Mouse (Mus musculus) embryonic facial prominence, embryonic 15.5 days (tissue): ENCODE results near the gene Pcx. TPM values are rescaled to one million over a fixed set of nuclear protein-coding genes. Genes with fewer than 3 reads are reported as not detected.

Experiments
- ATAC-seq: fragments of 200-750 bp; cut with Nextera tagmentation; 2 replicates; pipeline ENCODE4 v1.8.0; 2017; ENCODE audit warnings: low read depth, moderate TSS enrichment; ENCODE audit not compliant: insufficient number of reproducible peaks, low FRiP score, low TSS enrichment
- H3K27ac ChIP-seq: fragments of 300-500 bp; sonication (generic); replicated peaks from 2 replicates; pipeline ENCODE4 v1.5.1; 2015; ENCODE audit warnings: mild to moderate bottlenecking, inconsistent platforms
- H3K27me3 ChIP-seq: fragments of 300-500 bp; sonication (generic); 2 replicates; pipeline ENCODE4 v1.6.1; 2015; ENCODE audit warnings: inconsistent platforms
- H3K36me3 ChIP-seq: fragments of 300-500 bp; sonication (generic); 2 replicates; pipeline ENCODE4 v1.6.1; 2015; ENCODE audit warnings: mild to moderate bottlenecking, inconsistent platforms
- H3K4me1 ChIP-seq: fragments of 300-500 bp; sonication (generic); 2 replicates; pipeline ENCODE4 v1.6.1; 2015; ENCODE audit warnings: inconsistent platforms
- H3K4me2 ChIP-seq: fragments of 300-500 bp; sonication (generic); replicated peaks from 2 replicates; pipeline ENCODE4 v1.6.1; 2015; ENCODE audit warnings: mild to moderate bottlenecking, inconsistent platforms
- H3K4me3 ChIP-seq: fragments of 300-500 bp; sonication (generic); replicated peaks from 2 replicates; pipeline ENCODE4 v1.5.1; 2015; ENCODE audit warnings: mild to moderate bottlenecking, inconsistent platforms
- H3K9ac ChIP-seq: fragments of 300-500 bp; sonication (generic); 2 replicates; pipeline ENCODE4 v1.6.1; 2015; ENCODE audit warnings: inconsistent platforms
- H3K9me3 ChIP-seq: fragments of 300-500 bp; sonication (generic); replicated peaks from 2 replicates; pipeline ENCODE4 v1.6.1; 2016; ENCODE audit warnings: inconsistent platforms
- WGBS: fragments of 180-500 bp; shearing (Covaris S2); methylation state at CpG from one replicate; pipeline ENCODE4 v1.1.7; 2015; 5-methylcytosine and 5-hydroxymethylcytosine counted together
- polyA plus RNA-seq: library from polyadenylated mRNA; unstranded; fragments of >200 nt; fragmentation: Nextera tagmentation; extraction: Ambion mirVana; gene quantifications from 2 replicates; pipeline ENCODE4 v1.2.1, GENCODE M21; 2015

Pcx gene
- polyA plus RNA-seq, 1 experiment from 2014 or later = 20.2 TPM

DNA sequence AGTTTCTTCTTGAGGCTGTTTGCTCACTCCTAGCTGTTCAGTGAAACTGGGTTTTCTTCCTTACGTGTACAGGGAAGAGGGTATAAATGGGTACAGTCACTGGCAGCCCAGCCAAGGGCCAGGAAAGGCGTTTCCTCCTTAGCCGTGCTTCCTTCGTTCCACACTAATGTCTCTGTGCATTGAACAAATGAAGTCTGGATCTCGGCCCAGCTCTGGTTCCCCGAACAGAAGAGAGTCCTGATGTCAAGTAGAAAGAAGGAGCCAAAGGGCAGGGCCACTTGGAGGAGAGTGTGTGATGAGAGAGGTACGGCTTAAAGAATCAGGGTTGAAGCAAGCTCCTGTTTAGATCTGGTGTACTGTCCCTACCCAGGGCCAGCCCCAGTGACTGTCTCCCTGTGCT lies 44.8 kb downstream of the Pcx start:
- no peaks in the 10 kb centered on the region for H3K9me3 ChIP-seq
- WGBS = 64% methylated on average over 7 of the region's 7 CpGs
- no peak overlapping the region for H3K9ac ChIP-seq
- H3K4me3 ChIP-seq = no peak overlapping the region
- no peaks in the 10 kb centered on the region for H3K27me3 ChIP-seq
- peaks cover 19% of the 10 kb centered on the region for H3K4me1 ChIP-seq
- ATAC-seq = no peak
- no peaks in the 10 kb centered on the region for H3K36me3 ChIP-seq
- H3K27ac ChIP-seq = no peak overlapping the region
- no peak overlapping the region for H3K4me2 ChIP-seq

DNA sequence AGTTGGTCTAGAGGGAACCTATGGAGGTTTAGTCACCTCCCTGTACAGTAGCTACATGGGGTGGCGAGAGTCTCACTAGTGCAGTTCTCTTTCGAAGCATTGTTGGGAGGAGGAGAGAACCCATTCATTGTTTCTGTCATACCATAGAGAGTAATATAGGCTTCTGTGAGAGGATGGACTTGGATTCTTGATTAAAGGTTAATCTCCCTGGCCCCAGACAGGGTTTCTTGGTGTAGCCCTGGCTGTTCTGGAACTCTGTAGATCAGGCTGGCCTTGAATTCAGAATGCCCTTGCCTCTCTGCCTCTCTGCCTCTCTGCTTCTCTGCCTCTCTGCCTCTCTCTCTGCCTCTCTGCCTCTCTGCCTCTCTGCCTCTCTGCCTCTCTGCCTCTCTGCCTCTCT lies 46.5 kb downstream of the Pcx start:
- no peak overlapping the region for H3K9ac ChIP-seq
- H3K9me3 ChIP-seq = no peaks in the 10 kb centered on the region
- no peaks in the 10 kb centered on the region for H3K27me3 ChIP-seq
- H3K4me2 ChIP-seq = no peak overlapping the region
- H3K27ac ChIP-seq = no peak overlapping the region
- peaks cover 19% of the 10 kb centered on the region for H3K4me1 ChIP-seq
- WGBS = 91% methylated on average over 2 of the region's 2 CpGs
- H3K36me3 ChIP-seq = no peaks in the 10 kb centered on the region
- no peak for ATAC-seq
- no peak overlapping the region for H3K4me3 ChIP-seq

DNA sequence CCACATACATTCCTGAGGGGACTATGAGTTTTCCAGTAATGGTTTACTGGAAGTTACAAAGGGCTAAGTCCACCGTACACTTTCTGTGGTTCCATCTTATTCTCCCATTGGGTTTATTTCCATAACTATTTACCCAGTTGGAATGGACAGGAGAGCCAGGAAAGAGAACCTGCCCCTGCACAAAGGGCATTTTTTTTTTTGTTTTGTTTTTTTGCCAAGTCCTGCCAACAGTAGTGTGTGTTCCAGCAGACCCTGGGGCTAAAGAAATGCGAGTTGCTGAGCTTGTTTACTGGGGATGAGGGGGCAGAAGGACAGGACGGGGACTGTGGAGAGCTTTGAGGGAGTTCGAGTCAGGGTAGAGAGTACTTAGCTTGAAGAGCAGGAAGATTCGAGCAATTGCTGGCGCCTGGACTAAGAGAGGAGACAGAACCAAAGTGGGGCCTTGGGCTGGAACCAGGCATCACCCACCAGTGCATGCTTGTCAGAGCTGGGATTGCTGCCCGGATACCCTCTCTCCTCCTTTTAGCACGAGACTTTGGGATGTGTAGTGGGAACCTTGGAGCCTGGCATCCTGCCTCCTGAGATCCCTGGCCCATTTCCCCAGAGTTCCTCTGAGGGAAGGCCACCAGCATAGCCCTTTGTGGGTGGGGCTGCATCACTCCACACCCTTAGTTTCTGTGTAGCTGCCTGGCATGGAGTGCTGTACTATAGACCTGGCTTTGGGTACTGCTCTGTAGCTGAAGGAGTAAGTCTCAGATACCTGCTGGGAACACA lies 47.7 kb downstream of the Pcx start:
- Histone ChIP-seq H3K4me2 (no peak overlapping the region), H3K9ac (no peak overlapping the region), H3K4me3 (no peak overlapping the region), H3K27ac (peak overlapping the region; percentile 0; the same call in 1 of the 2 replicates), H3K9me3 (no peaks in the 10 kb centered on the region), H3K36me3 (no peaks in the 10 kb centered on the region), H3K4me1 (peaks cover 19% of the 10 kb centered on the region), H3K27me3 (no peaks in the 10 kb centered on the region)
- ATAC-seq = no peak
- WGBS = 40% methylated on average over 8 of the region's 8 CpGs

DNA sequence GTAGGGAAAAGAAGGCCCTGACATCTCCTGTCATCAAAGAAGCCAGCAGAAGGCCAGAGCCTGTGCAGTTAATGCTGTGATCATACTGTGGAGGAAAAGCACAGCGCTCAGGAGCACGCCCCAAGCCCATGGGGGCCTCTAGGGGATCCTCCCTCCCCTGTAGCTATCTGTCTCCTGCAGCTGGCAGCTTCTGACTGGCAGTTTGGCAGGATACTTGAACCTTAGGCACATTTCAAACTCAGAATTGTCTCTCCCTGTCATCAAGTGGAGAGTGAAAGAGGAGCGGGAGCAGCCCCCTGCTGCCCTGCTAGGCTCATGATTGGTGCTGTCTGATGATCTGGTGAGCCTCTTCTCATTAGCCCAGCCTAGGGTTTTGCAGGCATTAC lies 48.3 kb downstream of the Pcx start:
- Histone ChIP-seq H3K27ac (peak overlapping the region; percentile 0; the same call in 1 of the 2 replicates), H3K36me3 (no peaks in the 10 kb centered on the region), H3K4me1 (peaks cover 19% of the 10 kb centered on the region), H3K9me3 (no peaks in the 10 kb centered on the region), H3K4me2 (no peak overlapping the region), H3K4me3 (no peak overlapping the region), H3K9ac (no peak overlapping the region), H3K27me3 (no peaks in the 10 kb centered on the region)
- no peak for ATAC-seq
- 40% methylated on average over 3 of the region's 3 CpGs for WGBS

DNA sequence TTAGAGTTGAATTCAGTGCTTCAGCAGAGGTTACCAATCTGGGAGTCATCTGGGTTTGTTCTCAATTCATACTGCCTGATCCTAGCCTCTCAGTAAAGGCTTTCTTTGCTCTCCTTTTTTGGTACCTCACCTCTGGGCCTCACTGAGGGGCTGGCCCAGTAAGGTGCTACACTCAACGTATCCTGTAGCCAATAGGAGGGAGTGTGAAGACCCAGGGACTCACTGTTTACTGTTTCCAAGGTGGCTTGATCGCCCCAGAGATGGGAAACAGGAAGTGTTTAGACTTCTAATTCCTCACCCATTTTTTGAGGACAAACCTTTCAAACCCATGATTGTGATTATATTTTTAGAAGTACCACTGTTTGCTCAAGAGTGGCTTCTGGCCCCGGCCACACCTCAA lies 48.7 kb downstream of the Pcx start:
- H3K27ac ChIP-seq = 0 out of 2 replicates have a peak overlapping the region, but pooled peaks have one; percentile 0

DNA sequence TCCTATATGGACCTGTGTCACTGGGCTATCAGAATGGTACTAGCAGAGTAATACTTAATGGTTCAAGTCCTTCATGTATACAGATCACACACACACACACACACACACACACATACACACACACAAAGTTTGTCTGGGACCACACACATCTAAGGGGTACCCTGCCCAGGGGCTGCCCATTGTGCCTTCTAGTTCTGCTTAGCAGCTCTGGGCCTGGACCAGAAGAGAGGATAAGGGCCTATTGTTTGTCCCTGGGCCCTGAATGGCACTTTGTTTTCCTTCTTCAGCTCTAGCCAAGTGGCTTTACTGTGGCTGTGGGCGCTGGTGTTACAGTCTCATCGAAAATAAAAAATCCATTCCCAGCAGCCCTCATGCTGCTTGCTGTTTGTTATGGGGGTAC lies 49.3 kb downstream of the Pcx start:
- Histone ChIP-seq H3K27ac (no peak overlapping the region), H3K27me3 (no peaks in the 10 kb centered on the region), H3K36me3 (no peaks in the 10 kb centered on the region), H3K9ac (no peak overlapping the region), H3K4me1 (peaks cover 19% of the 10 kb centered on the region), H3K4me3 (no peak overlapping the region), H3K4me2 (no peak overlapping the region), H3K9me3 (no peaks in the 10 kb centered on the region)
- WGBS = 44% methylated on average over 2 of the region's 2 CpGs
- no peak for ATAC-seq

More for the DNA sequence above, 48.7 kb downstream of the Pcx start:
- no peak overlapping the region for H3K9ac ChIP-seq
- no peak for ATAC-seq
- no peaks in the 10 kb centered on the region for H3K36me3 ChIP-seq
- no peak overlapping the region for H3K4me3 ChIP-seq
- H3K9me3 ChIP-seq = no peaks in the 10 kb centered on the region
- no peaks in the 10 kb centered on the region for H3K27me3 ChIP-seq
- no peak overlapping the region for H3K4me2 ChIP-seq
- peaks cover 19% of the 10 kb centered on the region for H3K4me1 ChIP-seq
- WGBS = 46% methylated on average over 3 of the region's 3 CpGs

DNA sequence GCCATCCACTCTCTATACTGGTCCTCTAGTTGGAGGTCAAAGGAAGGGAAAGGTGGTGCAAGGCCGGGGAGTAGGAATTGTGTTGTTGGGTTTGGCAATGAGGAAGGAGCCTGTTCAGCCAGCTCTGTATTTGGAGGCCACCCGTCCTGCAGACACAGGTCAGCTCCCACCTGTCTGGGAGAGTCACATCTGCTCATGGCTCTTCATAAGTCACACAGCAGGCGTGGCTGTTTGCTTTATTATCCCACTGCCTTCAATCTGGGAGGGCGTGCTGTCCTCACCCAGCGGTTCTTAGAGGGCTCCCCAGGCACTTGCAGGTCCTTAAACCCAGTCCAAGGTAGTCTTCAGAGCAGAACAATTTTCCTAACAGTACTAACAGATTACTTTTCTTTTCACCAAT lies 49.9 kb downstream of the Pcx start:
- H3K4me2 ChIP-seq = no peak overlapping the region
- H3K9me3 ChIP-seq = no peaks in the 10 kb centered on the region
- H3K36me3 ChIP-seq = no peaks in the 10 kb centered on the region
- no peak for ATAC-seq
- no peaks in the 10 kb centered on the region for H3K27me3 ChIP-seq
- H3K4me3 ChIP-seq = no peak overlapping the region
- WGBS = 72% methylated on average over 5 of the region's 5 CpGs
- no peak overlapping the region for H3K9ac ChIP-seq
- H3K27ac ChIP-seq = no peak overlapping the region
- peaks cover 19% of the 10 kb centered on the region for H3K4me1 ChIP-seq

DNA sequence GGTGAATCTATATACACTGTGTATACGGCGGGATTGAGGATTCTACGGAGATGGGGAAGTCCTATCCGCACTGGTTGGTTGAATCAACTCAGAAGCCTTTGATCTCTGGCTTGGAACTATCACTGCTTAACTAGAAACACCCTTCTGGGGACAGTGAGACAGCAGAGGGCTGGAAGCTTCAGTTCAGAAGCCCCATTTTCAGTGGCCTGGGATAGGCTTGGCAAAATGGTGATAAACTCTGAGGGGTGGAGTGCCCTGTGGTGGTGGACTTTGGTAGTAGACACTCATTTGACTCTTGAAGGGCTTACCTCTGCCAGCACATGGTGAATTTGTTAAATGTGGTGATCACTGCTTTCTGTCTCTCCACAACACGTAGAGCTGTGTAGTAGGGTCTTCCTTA lies 55.4 kb downstream of the Pcx start:
- H3K4me1 ChIP-seq = no peaks in the 10 kb centered on the region
- H3K4me2 ChIP-seq = no peak overlapping the region
- H3K4me3 ChIP-seq = no peak overlapping the region
- H3K36me3 ChIP-seq = no peaks in the 10 kb centered on the region
- WGBS = 90% methylated on average over 5 of the region's 5 CpGs
- ATAC-seq = no peak
- no peaks in the 10 kb centered on the region for H3K9me3 ChIP-seq
- no peak overlapping the region for H3K27ac ChIP-seq
- no peaks in the 10 kb centered on the region for H3K27me3 ChIP-seq
- no peak overlapping the region for H3K9ac ChIP-seq

DNA sequence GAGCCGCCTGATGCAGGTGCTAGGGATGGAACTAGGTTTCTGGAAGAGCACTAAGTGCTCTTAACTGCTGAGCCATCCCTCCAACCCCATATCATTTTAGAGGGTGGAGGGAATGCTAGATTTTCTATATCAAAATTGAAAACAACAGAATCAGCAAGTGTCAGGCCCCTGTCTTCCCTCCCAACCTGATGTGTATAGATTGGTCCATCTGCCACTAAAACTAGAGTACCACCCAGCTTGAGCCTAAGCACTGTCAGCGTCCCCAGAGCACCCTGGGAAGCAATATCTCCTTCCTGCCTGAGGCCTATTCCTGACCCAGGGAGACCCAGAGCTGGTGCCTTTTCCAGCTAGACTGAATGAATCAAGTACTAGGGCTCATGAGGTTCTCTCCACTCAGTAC lies 56.6 kb downstream of the Pcx start:
- no peaks in the 10 kb centered on the region for H3K27me3 ChIP-seq
- no peak for ATAC-seq

DNA sequence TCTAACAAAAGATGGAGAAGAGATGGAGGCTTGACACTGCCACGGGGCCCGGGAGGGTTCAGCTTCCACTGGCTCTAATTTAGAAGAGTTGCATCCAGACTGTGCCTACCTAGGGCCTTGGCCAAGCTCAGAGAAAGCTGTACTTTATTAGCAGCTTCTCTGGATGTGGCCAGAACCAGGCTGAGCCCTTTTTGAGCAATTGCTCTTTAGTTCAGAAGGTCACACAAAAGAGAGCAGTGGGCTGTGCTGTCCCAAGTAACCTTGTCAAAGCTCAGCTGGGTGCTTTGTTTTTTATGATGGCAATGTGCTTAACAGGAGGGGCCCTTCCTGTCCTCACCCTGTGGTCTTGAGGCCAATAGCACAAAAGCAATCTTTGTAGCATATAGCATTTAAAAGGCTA lies 57.4 kb downstream of the Pcx start:
- H3K9me3 ChIP-seq = no peaks in the 10 kb centered on the region
- no peaks in the 10 kb centered on the region for H3K27me3 ChIP-seq
- 70% methylated on average over 2 of the region's 2 CpGs for WGBS
- H3K4me3 ChIP-seq = no peak overlapping the region
- no peak overlapping the region for H3K4me2 ChIP-seq
- H3K4me1 ChIP-seq = no peaks in the 10 kb centered on the region
- ATAC-seq = no peak
- H3K36me3 ChIP-seq = no peaks in the 10 kb centered on the region
- H3K27ac ChIP-seq = no peak overlapping the region
- no peak overlapping the region for H3K9ac ChIP-seq

More for the DNA sequence above, 56.6 kb downstream of the Pcx start:
- Histone ChIP-seq H3K9me3 (no peaks in the 10 kb centered on the region), H3K4me1 (no peaks in the 10 kb centered on the region), H3K27ac (no peak overlapping the region), H3K9ac (no peak overlapping the region), H3K36me3 (no peaks in the 10 kb centered on the region), H3K4me2 (no peak overlapping the region), H3K4me3 (no peak overlapping the region)
- WGBS = 75% methylated on average over 2 of the region's 2 CpGs

DNA sequence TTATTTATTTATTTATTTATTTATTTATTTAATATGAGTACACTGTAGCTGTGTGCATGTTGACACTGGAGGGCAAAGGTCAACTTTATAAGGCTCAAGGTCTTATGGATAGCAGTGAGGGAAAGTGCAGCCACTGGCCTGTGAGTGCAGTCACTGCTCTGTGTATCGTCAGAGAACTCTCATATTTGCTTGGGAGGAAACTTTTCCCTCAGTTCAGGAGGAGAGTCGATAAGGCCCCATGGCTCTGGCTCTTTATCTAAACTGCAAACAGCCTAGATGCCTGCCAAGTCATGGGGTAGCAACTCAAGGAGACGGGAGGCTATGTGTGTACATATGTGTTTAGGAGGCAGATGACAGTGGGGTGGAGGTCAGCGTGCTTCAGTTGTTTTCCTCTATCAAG lies 58.6 kb downstream of the Pcx start:
- 83% methylated on average over 4 of the region's 4 CpGs for WGBS
- H3K9ac ChIP-seq = no peak overlapping the region

More for the DNA sequence above, 58.6 kb downstream of the Pcx start:
- Histone ChIP-seq H3K4me1 (no peaks in the 10 kb centered on the region), H3K4me3 (no peak overlapping the region), H3K4me2 (no peak overlapping the region), H3K27me3 (no peaks in the 10 kb centered on the region), H3K27ac (no peak overlapping the region), H3K36me3 (no peaks in the 10 kb centered on the region), H3K9me3 (no peaks in the 10 kb centered on the region)
- ATAC-seq = no peak
